Mouse (Mus musculus): ENCODE results near the gene Atl2. TPM values are rescaled to one million over a fixed set of nuclear protein-coding genes. Genes with fewer than 3 reads are reported as not detected.

Gene Atl2
- polyA plus RNA-seq, 1 experiment from 2014 or later: 28.8 TPM

GRCm38 (mm10) chr17:79840254-79841238 is 55.4 kb downstream of the Atl2 start:
- Histone ChIP-seq H3K9me3 (no peaks in the 10 kb centered on the region), H3K36me3 (no peaks in the 10 kb centered on the region), H3K4me1 (peaks cover 4% of the 10 kb centered on the region; the same call in 1 of the 2 replicates), H3K27ac (no peak overlapping the region), H3K4me2 (replicated peaks) (no peak overlapping the region), H3K9ac (no peak overlapping the region), H3K4me3 (no peak overlapping the region), H3K27me3 (peaks cover 38% of the 10 kb centered on the region)
- 43% methylated on average over 7 of the region's 7 CpGs for WGBS
- ATAC-seq (ENCODE audit: low FRiP score, low read depth): peak; percentile 44; the same call in 1 of the 2 replicates

GRCm38 (mm10) chr17:79836978-79837377 is 58.9 kb downstream of the Atl2 start:
- no peak for ATAC-seq (ENCODE audit: low FRiP score, low read depth)
- peaks cover 14% of the 10 kb centered on the region for H3K27me3 ChIP-seq
- H3K9ac ChIP-seq: no peak overlapping the region
- no peaks in the 10 kb centered on the region for H3K9me3 ChIP-seq
- no peaks in the 10 kb centered on the region for H3K36me3 ChIP-seq
- WGBS: 52% methylated on average over 7 of the region's 7 CpGs
- H3K4me2 ChIP-seq (replicated peaks): no peak overlapping the region
- H3K4me3 ChIP-seq: no peak overlapping the region
- peaks cover 4% of the 10 kb centered on the region; the same call in 1 of the 2 replicates for H3K4me1 ChIP-seq
- H3K27ac ChIP-seq: no peak overlapping the region

- Histone ChIP-seq H3K9me3 (no peaks in the 10 kb centered on the region), H3K36me3 (no peaks in the 10 kb centered on the region), H3K27me3 (peaks cover 9% of the 10 kb centered on the region; the same call in 1 of the 2 replicates), H3K4me2 (replicated peaks) (no peak overlapping the region), H3K4me1 (peaks cover 4% of the 10 kb centered on the region; the same call in 1 of the 2 replicates), H3K4me3 (no peak overlapping the region), H3K9ac (no peak overlapping the region), H3K27ac (no peak overlapping the region)
- ATAC-seq (ENCODE audit: low FRiP score, low read depth): no peak
- WGBS: 25% methylated on average over 5 of the region's 5 CpGs
Observed at GRCm38 (mm10) chr17:79835714-79836373, 60.1 kb downstream of the Atl2 start.

- peaks cover 4% of the 10 kb centered on the region; the same call in 1 of the 2 replicates for H3K4me1 ChIP-seq
Observed at GRCm38 (mm10) chr17:79832284-79832683, 63.6 kb downstream of the Atl2 start.

GRCm38 (mm10) chr17:79826482-79827034 is 69.4 kb downstream of the Atl2 start:
- Histone ChIP-seq H3K36me3 (no peaks in the 10 kb centered on the region), H3K27me3 (no peaks in the 10 kb centered on the region), H3K4me1 (no peaks in the 10 kb centered on the region), H3K9ac (no peak overlapping the region), H3K4me2 (replicated peaks) (no peak overlapping the region), H3K9me3 (no peaks in the 10 kb centered on the region), H3K27ac (no peak overlapping the region), H3K4me3 (no peak overlapping the region)
- ATAC-seq (ENCODE audit: low FRiP score, low read depth): no peak
- 78% methylated on average over 6 of the region's 6 CpGs for WGBS

More at GRCm38 (mm10) chr17:79832284-79832683, 63.6 kb downstream of the Atl2 start:
- ATAC-seq (ENCODE audit: low FRiP score, low read depth): no peak
- H3K27me3 ChIP-seq: no peaks in the 10 kb centered on the region
- H3K4me3 ChIP-seq: no peak overlapping the region
- WGBS: 68% methylated on average over 1 of the region's 1 CpGs
- H3K27ac ChIP-seq: no peak overlapping the region
- no peaks in the 10 kb centered on the region for H3K9me3 ChIP-seq
- no peak overlapping the region for H3K9ac ChIP-seq
- H3K36me3 ChIP-seq: no peaks in the 10 kb centered on the region
- H3K4me2 ChIP-seq (replicated peaks): no peak overlapping the region

GRCm38 (mm10) chr17:79825241-79826030 is 70.5 kb downstream of the Atl2 start:
- H3K36me3 ChIP-seq: no peaks in the 10 kb centered on the region
- H3K27ac ChIP-seq: no peak overlapping the region
- no peaks in the 10 kb centered on the region for H3K27me3 ChIP-seq
- ATAC-seq (ENCODE audit: low FRiP score, low read depth): no peak
- no peak overlapping the region for H3K4me2 ChIP-seq (replicated peaks)
- H3K9me3 ChIP-seq: no peaks in the 10 kb centered on the region
- WGBS: 84% methylated on average over 11 of the region's 11 CpGs
- H3K4me1 ChIP-seq: no peaks in the 10 kb centered on the region
- no peak overlapping the region for H3K9ac ChIP-seq
- no peak overlapping the region for H3K4me3 ChIP-seq

GRCm38 (mm10) chr17:79824406-79824805 is 71.5 kb downstream of the Atl2 start:
- Histone ChIP-seq H3K4me3 (no peak overlapping the region), H3K4me1 (no peaks in the 10 kb centered on the region), H3K36me3 (no peaks in the 10 kb centered on the region), H3K9me3 (no peaks in the 10 kb centered on the region), H3K27ac (no peak overlapping the region), H3K27me3 (no peaks in the 10 kb centered on the region), H3K4me2 (replicated peaks) (no peak overlapping the region), H3K9ac (no peak overlapping the region)
- WGBS: 76% methylated on average over 1 of the region's 1 CpGs
- ATAC-seq (ENCODE audit: low FRiP score, low read depth): no peak

GRCm38 (mm10) chr17:79818884-79819283 is 77.0 kb downstream of the Atl2 start:
- Histone ChIP-seq H3K9me3 (no peaks in the 10 kb centered on the region), H3K36me3 (no peaks in the 10 kb centered on the region), H3K4me3 (no peak overlapping the region), H3K4me2 (replicated peaks) (no peak overlapping the region), H3K27ac (no peak overlapping the region), H3K9ac (no peak overlapping the region), H3K27me3 (no peaks in the 10 kb centered on the region), H3K4me1 (no peaks in the 10 kb centered on the region)
- WGBS: 31% methylated on average over 3 of the region's 3 CpGs
- no peak for ATAC-seq (ENCODE audit: low FRiP score, low read depth)

GRCm38 (mm10) chr17:79817995-79818394 is 77.9 kb downstream of the Atl2 start:
- ATAC-seq (ENCODE audit: low FRiP score, low read depth): no peak
- WGBS: 18% methylated on average over 7 of the region's 7 CpGs

GRCm38 (mm10) chr17:79817551-79817950 is 78.4 kb downstream of the Atl2 start:
- Histone ChIP-seq H3K36me3 (no peaks in the 10 kb centered on the region), H3K9ac (no peak overlapping the region), H3K27ac (no peak overlapping the region), H3K27me3 (no peaks in the 10 kb centered on the region), H3K4me3 (no peak overlapping the region), H3K4me1 (no peaks in the 10 kb centered on the region), H3K9me3 (no peaks in the 10 kb centered on the region), H3K4me2 (replicated peaks) (no peak overlapping the region)
- ATAC-seq (ENCODE audit: low FRiP score, low read depth): no peak
- 77% methylated on average over 9 of the region's 9 CpGs for WGBS

More at GRCm38 (mm10) chr17:79817995-79818394, 77.9 kb downstream of the Atl2 start:
- Histone ChIP-seq H3K9ac (no peak overlapping the region), H3K36me3 (no peaks in the 10 kb centered on the region), H3K27ac (no peak overlapping the region), H3K9me3 (no peaks in the 10 kb centered on the region), H3K4me3 (no peak overlapping the region), H3K4me1 (no peaks in the 10 kb centered on the region), H3K4me2 (replicated peaks) (no peak overlapping the region), H3K27me3 (no peaks in the 10 kb centered on the region)

GRCm38 (mm10) chr17:79816896-79817295 is 79.0 kb downstream of the Atl2 start:
- 75% methylated on average over 6 of the region's 6 CpGs for whole genome bisulfite sequencing
- H3K4me3 ChIP-seq: no peak overlapping the region

More at GRCm38 (mm10) chr17:79816896-79817295, 79.0 kb downstream of the Atl2 start:
- ATAC-seq (ENCODE audit: low FRiP score, low read depth): no peak
- H3K9me3 ChIP-seq: no peaks in the 10 kb centered on the region
- H3K9ac ChIP-seq: no peak overlapping the region
- H3K4me1 ChIP-seq: no peaks in the 10 kb centered on the region
- H3K36me3 ChIP-seq: no peaks in the 10 kb centered on the region
- H3K4me2 ChIP-seq (replicated peaks): no peak overlapping the region
- H3K27me3 ChIP-seq: no peaks in the 10 kb centered on the region
- no peak overlapping the region for H3K27ac ChIP-seq
